In genomic region chr11:43426414-43426884, GRCm38 (mm10) we compare ENCODE assay signal across 8 mouse cellular contexts. TPM values are rescaled to one million over a fixed set of nuclear protein-coding genes. Genes with fewer than 3 reads are reported as not detected.
DNase-seq lines count a peak whose midpoint lies in the region; ATAC-seq and TF ChIP-seq lines count a peak whose summit lies in the region.

No protein-coding gene starts in this region.

- H3K9ac ChIP-seq in embryonic facial prominence, embryonic 13.5 days, result peak overlapping the region; percentile 80
- peak overlapping the region; percentile 73 for H3K9ac ChIP-seq in liver, embryonic 11.5 days (ENCODE audit: low read depth, low read length)

- no peak for TF ChIP-seq CTCF in E14TG2a.4 (conservative IDR thresholded peaks at IDR 0.05; ENCODE audit: low read length)
- TF ChIP-seq CTCF in olfactory bulb, adult 2 months (IDR thresholded peaks at IDR 0.05; ENCODE audit: insufficient read depth, low read depth, low read length), result no peak

- peaks cover 13% of the 10 kb centered on the region for H3K4me1 ChIP-seq in E14TG2a.4 (replicated peaks; ENCODE audit: low read depth, low read length)
- H3K4me1 ChIP-seq in embryonic facial prominence, embryonic 13.5 days, result 0 out of 2 replicates have a peak, but pooled peaks cover 3% of the 10 kb centered on the region
- H3K4me1 ChIP-seq in liver, embryonic 11.5 days (replicated peaks; ENCODE audit: control insufficient read depth, insufficient read depth, low read length), result peaks cover 4% of the 10 kb centered on the region; the same call in 1 of the 2 replicates
- H3K4me1 ChIP-seq in olfactory bulb, adult 2 months (ENCODE audit: control insufficient read depth, insufficient read depth, low read length), result peaks cover 3% of the 10 kb centered on the region; the same call in 1 of the 2 replicates

- ATAC-seq in embryonic facial prominence, embryonic 13.5 days (ENCODE audit: insufficient number of reproducible peaks, insufficient read depth, low FRiP score, low TSS enrichment, low read depth), result no peak
- peak; percentile 69 for ATAC-seq in liver, embryonic 11.5 days (replicated peaks; ENCODE audit: low FRiP score)
- ATAC-seq in monocyte, adult 5-6 weeks (replicated peaks; ENCODE audit: insufficient number of reproducible peaks, low FRiP score, low TSS enrichment, poor library complexity, severe bottlenecking), result no peak

- WGBS in embryonic facial prominence, embryonic 13.5 days, result 17% methylated on average over 7 of the region's 7 CpGs
- WGBS in liver, embryonic 11.5 days, result 17% methylated on average over 7 of the region's 7 CpGs
- WGBS in olfactory bulb, adult 2 months, result 16% methylated on average over 7 of the region's 7 CpGs

- H3K27ac ChIP-seq in embryonic facial prominence, embryonic 13.5 days, result peak overlapping the region; percentile 64
- H3K27ac ChIP-seq in liver, embryonic 11.5 days (ENCODE audit: low read depth, low read length), result peak overlapping the region; percentile 73
- peak overlapping the region; percentile 52 for H3K27ac ChIP-seq in olfactory bulb, adult 2 months (ENCODE audit: insufficient read depth, low read depth, low read length)

- H3K36me3 ChIP-seq in E14TG2a.4 (ENCODE audit: insufficient read depth, low read length), result peaks cover 30% of the 10 kb centered on the region
- H3K36me3 ChIP-seq in embryonic facial prominence, embryonic 13.5 days, result peaks cover 17% of the 10 kb centered on the region; the same call in 1 of the 2 replicates
- H3K36me3 ChIP-seq in liver, embryonic 11.5 days (ENCODE audit: control insufficient read depth, insufficient read depth, low read length), result peaks cover 7% of the 10 kb centered on the region

- H3K27me3 ChIP-seq in E14TG2a.4 (ENCODE audit: insufficient read depth, low read length), result no peaks in the 10 kb centered on the region
- no peaks in the 10 kb centered on the region for H3K27me3 ChIP-seq in embryonic facial prominence, embryonic 13.5 days
- H3K27me3 ChIP-seq in liver, embryonic 11.5 days (replicated peaks; ENCODE audit: control insufficient read depth, insufficient read depth, low read length), result no peaks in the 10 kb centered on the region

- DNase-seq in embryo, embryonic 10.5 days (ENCODE audit: low spot score), result peak; percentile 48
- DNase-seq in embryo, embryonic 9.5 days (ENCODE audit: extremely low spot score), result no peak
- DNase-seq in heart, postnatal 4 days, result peak; percentile 19
- DNase-seq in liver, embryonic 11.5 days (ENCODE audit: low spot score), result no peak

- TF ChIP-seq POLR2A in olfactory bulb, adult 2 months (IDR thresholded peaks at IDR 0.05; ENCODE audit: insufficient read depth, low read depth, low read length), result no peak

- H3K4me2 ChIP-seq in embryonic facial prominence, embryonic 13.5 days, result peak overlapping the region; percentile 59
- H3K4me2 ChIP-seq in liver, embryonic 11.5 days, result peak overlapping the region; percentile 68

- H3K9me3 ChIP-seq in E14TG2a.4 (ENCODE audit: low read length), result peaks cover 15% of the 10 kb centered on the region
- H3K9me3 ChIP-seq in embryonic facial prominence, embryonic 13.5 days, result no peaks in the 10 kb centered on the region
- H3K9me3 ChIP-seq in liver, embryonic 11.5 days (ENCODE audit: control insufficient read depth, low read length), result no peaks in the 10 kb centered on the region

- peak overlapping the region; percentile 76; the same call in 1 of the 2 replicates for H3K4me3 ChIP-seq in E14TG2a.4 (replicated peaks; ENCODE audit: low read length)
- peak overlapping the region; percentile 61 for H3K4me3 ChIP-seq in embryonic facial prominence, embryonic 13.5 days
- H3K4me3 ChIP-seq in liver, embryonic 11.5 days (ENCODE audit: low read depth, low read length), result peak overlapping the region; percentile 65
- H3K4me3 ChIP-seq in olfactory bulb, adult 2 months (ENCODE audit: insufficient read depth, low read depth, low read length), result peak overlapping the region; percentile 66; the same call in 1 of the 2 replicates

RNA-seq across cellular contexts. Expression of gene Pttg1, which starts 0.4 kb away (rescaled TPM):
- 116 and 118 TPM in 2 replicates for polyA plus RNA-seq in embryonic facial prominence, embryonic 13.5 days (2015; fragmentation: Nextera tagmentation; extraction: Ambion mirVana)
- 10 to 100 TPM; 83.5 to 98.0 TPM for total RNA-seq in heart, postnatal 4 days (2021)
- 71.2 and 82.3 TPM in 2 replicates for polyA plus RNA-seq in liver, embryonic 11.5 days (2014; fragmentation: Nextera tagmentation; extraction: Ambion mirVana)
- not detected in 2 replicates for polyA plus RNA-seq in olfactory bulb, adult 2 months (2012; ENCODE audit: insufficient read depth, insufficient read length, low replicate concordance, missing spikeins)
- total RNA-seq in monocyte, adult 5-6 weeks (2017), result 67.5 to 109 TPM (median 103 TPM) in 3 replicates

RNA-seq across cellular contexts. Expression of gene Slu7, which starts 7.1 kb away (rescaled TPM):
- polyA plus RNA-seq in embryonic facial prominence, embryonic 13.5 days (2015; fragmentation: Nextera tagmentation; extraction: Ambion mirVana), result 59.3 and 68.7 TPM in 2 replicates
- 10 to 100 TPM; 25.8 to 28.6 TPM for total RNA-seq in heart, postnatal 4 days (2021)
- 43.9 and 48.9 TPM in 2 replicates for polyA plus RNA-seq in liver, embryonic 11.5 days (2014; fragmentation: Nextera tagmentation; extraction: Ambion mirVana)
- not detected in 2 replicates for polyA plus RNA-seq in olfactory bulb, adult 2 months (2012; ENCODE audit: insufficient read depth, insufficient read length, low replicate concordance, missing spikeins)
- total RNA-seq in monocyte, adult 5-6 weeks (2017), result 143 to 184 TPM (median 150 TPM) in 3 replicates

RNA-seq across cellular contexts. Expression of gene C1qtnf2, which starts 47.6 kb away (rescaled TPM):
- polyA plus RNA-seq in embryonic facial prominence, embryonic 13.5 days (2015; fragmentation: Nextera tagmentation; extraction: Ambion mirVana), result 15.9 and 17.0 TPM in 2 replicates
- total RNA-seq in heart, postnatal 4 days (2021), result 10 to 100 TPM; 10.5 to 13.2 TPM
- 0.82 and 1.8 TPM in 2 replicates for polyA plus RNA-seq in liver, embryonic 11.5 days (2014; fragmentation: Nextera tagmentation; extraction: Ambion mirVana)
- not detected in 2 replicates for polyA plus RNA-seq in olfactory bulb, adult 2 months (2012; ENCODE audit: insufficient read depth, insufficient read length, low replicate concordance, missing spikeins)
- total RNA-seq in monocyte, adult 5-6 weeks (2017), result not detected in 3 replicates

Comparison
In these comparisons a context has a peak if more than half of its experiments do, and no peak if none do; other contexts are left out.
1. DNase-seq: peak in embryo, embryonic 10.5 days (single experiment) and heart, postnatal 4 days (single experiment); none in embryo, embryonic 9.5 days (single experiment) and liver, embryonic 11.5 days (single experiment).
2. RNA of gene Pttg1, which starts 0.4 kb away (polyA plus RNA-seq): 116 to 118 TPM in embryonic facial prominence, embryonic 13.5 days and 71.2 to 82.3 TPM in liver, embryonic 11.5 days; not detected in olfactory bulb, adult 2 months; every median in the first group is over 10 times any median in the second.
3. Peak in every context shown above with its lines, with median percentiles within 50 percentile points of each other: H3K4me3 ChIP-seq and H3K27ac ChIP-seq.